Mouse (Mus musculus) heart, adult 10 weeks (tissue): ENCODE data around the gene Neurod6. TPM values are rescaled to one million over a fixed set of nuclear protein-coding genes. Genes with fewer than 3 reads are reported as not detected.

Experiments used
- polyA plus RNA-seq: library from polyadenylated mRNA; stranded (reverse); fragments of 350-450 nt; fragmentation: Illumina TruSeq; extraction: RNeasy Lipid Tissue Mini Kit (QIAGEN cat#74804); gene quantifications from one replicate; pipeline ENCODE4 v1.2.3, GENCODE M21; 2014; ENCODE audit warnings: low read depth, low replicate concordance

Neurod6 gene
- not detected for polyA plus RNA-seq

GRCm38 (mm10) chr6:55680974-55681373 is at the start of gene Neurod6:
Neurod6 (minus strand) TSS chr6:55681263.

Other genes starting within 250 kb of the Neurod6 start
- 4.9 TPM for gene Adcyap1r1, start 229.3 kb downstream of the Neurod6 start, polyA plus RNA-seq
- not detected for gene Itprid1, start 155.6 kb upstream of the Neurod6 start, polyA plus RNA-seq